Mouse (Mus musculus): ENCODE data around the gene Myo1b. TPM values are rescaled to one million over a fixed set of nuclear protein-coding genes. Genes with fewer than 3 reads are reported as not detected.

Myo1b gene
- polyA plus RNA-seq, 1 experiment from 2014 or later = 106 TPM

DNA sequence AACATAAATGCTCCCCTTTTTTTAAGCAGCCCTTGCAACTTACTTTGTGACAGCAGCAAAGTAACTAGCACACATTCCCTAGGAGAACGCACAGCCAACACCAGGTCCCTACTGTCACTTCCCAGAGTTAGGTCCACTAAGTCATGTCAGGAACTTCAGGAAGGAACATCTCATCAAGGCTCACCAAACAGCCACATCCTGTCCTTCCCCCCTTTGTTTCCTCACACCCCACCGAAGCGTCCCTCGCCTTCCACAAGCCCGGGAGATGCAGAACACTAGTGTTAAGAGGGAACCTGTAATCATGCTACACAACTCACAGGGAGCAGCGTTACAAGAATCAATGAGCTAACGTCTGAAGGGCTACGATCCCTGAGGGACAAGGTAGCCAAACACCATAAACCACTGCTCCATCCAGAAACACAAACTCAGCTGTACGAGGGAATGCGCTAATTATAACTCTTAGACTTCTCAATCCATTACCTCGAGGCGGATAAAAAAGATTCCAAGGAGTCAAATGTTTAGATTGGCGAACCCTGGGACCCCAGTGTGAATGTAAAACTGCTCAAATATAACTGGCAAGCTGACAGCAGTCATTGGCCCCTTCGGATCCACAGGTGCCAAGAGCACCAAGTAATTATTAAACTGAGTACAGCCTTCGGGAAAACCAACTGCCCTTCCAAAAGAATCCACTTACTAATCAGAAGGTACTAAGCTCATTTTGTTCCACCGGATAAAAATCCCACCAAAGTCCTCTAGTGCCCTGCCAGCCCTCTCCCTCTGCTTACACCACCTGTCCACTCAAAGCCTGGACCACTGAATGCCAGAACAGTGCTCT, 22.1 kb downstream of the Myo1b start:
- H3K27ac ChIP-seq = peak overlapping the region; percentile 72; the same call in 1 of the 2 replicates
- ATAC-seq (ENCODE audit: low FRiP score, low read depth) = peak; percentile 87
- H3K27me3 ChIP-seq = no peaks in the 10 kb centered on the region
- WGBS = 37% methylated on average over 16 of the region's 16 CpGs
- H3K36me3 ChIP-seq = no peaks in the 10 kb centered on the region
- peaks cover 72% of the 10 kb centered on the region for H3K4me1 ChIP-seq
- no peak overlapping the region for H3K9ac ChIP-seq
- H3K9me3 ChIP-seq = no peaks in the 10 kb centered on the region
- H3K4me3 ChIP-seq = no peak overlapping the region
- peak overlapping the region; percentile 40 for H3K4me2 ChIP-seq (replicated peaks)

DNA sequence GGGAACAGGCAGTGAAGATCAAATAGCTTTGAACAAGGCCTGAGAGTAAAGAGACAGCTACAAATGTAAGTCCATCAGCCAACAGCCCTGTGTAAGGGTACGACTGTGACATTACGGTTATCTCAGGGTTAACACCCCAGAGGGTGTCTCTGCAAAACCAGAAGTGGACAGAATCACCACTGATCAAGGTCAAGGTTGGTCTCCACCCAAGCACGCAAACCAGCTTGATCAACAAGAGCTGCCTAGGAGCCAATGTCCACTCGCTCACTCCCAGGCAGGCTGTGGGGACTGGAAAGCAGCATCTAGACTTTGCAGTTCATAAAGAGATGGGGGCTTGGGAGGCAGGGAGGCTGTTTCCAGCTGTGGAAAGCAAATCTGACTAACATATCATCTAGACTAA, 23.9 kb downstream of the Myo1b start:
- Histone ChIP-seq H3K9ac (no peak overlapping the region), H3K27ac (no peak overlapping the region), H3K4me1 (peaks cover 89% of the 10 kb centered on the region), H3K9me3 (no peaks in the 10 kb centered on the region), H3K4me2 (replicated peaks) (no peak overlapping the region), H3K27me3 (no peaks in the 10 kb centered on the region), H3K36me3 (no peaks in the 10 kb centered on the region), H3K4me3 (no peak overlapping the region)
- ATAC-seq (ENCODE audit: low FRiP score, low read depth) = no peak
- 94% methylated on average over 4 of the region's 4 CpGs for WGBS

DNA sequence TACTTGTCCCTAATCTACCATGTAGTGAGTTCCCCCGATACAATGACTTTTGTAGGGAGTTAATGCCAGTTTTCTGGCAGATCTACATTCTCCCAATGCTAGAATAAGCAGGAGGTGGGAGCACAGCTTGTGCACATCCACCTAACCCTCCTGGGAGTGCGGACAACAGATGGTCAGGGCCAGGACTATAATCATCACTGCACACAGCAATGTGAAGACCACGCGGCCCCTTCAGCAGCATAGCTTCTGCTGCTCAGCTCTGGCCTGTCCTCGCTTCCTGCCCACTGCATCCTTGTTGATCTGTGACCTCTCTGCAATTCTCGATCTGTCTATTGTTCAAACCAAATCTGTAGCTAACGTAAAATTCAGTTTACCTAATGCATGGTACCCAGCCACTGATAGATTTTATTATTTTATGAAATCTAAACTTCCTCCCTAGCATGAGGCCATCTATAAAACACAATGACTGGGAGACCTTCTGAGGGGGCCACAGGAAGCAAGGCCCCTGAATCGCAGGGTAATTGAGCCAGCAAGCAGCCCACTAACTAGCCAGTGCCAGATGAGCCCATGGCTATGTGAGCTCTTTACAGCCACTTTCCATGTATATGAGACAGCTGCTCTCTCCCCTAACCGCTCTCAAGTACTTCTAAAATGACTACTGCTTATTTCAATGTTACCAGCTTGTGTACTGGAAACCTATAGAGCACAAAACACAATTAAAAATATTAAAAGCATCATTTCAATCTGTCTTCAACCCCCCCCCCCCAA, 27.6 kb downstream of the Myo1b start:
- Histone ChIP-seq H3K27me3 (no peaks in the 10 kb centered on the region), H3K4me1 (peaks cover 70% of the 10 kb centered on the region), H3K36me3 (no peaks in the 10 kb centered on the region), H3K9me3 (no peaks in the 10 kb centered on the region), H3K4me2 (replicated peaks) (no peak overlapping the region), H3K27ac (no peak overlapping the region), H3K4me3 (no peak overlapping the region), H3K9ac (no peak overlapping the region)
- ATAC-seq (ENCODE audit: low FRiP score, low read depth) = no peak; the same call in 1 of the 2 replicates
- 72% methylated on average over 9 of the region's 9 CpGs for WGBS

DNA sequence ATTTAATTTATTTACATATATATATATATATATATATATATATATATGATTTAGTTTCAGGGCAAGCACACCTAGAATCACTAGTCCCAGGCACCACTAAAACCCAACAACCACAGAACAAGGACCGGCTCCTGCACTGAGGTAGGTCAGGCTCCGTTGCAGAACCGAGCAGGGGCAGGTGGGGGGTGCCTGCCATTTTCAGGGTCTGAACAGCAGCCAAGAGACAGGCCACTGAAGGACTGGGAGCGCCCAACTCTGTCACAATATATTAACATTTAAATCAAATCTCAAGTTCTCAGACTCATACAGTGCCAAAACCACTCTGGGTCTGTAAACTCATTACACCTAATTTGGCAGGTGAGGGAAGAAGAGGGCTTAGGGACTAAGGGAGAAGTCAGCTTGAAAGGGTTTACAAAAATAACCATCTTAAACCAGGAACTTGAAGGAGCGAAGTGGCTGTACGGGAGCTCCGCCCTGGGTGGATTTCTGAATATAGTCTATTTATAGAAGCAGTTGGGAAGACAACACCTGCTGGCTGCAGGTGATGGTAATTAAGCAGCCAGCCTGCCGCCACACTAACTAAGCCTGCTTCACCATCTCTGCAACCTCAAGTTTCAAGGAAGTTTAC, 30.4 kb downstream of the Myo1b start:
- no peaks in the 10 kb centered on the region for H3K27me3 ChIP-seq
- H3K27ac ChIP-seq = no peak overlapping the region
- H3K9me3 ChIP-seq = no peaks in the 10 kb centered on the region
- H3K4me1 ChIP-seq = peaks cover 50% of the 10 kb centered on the region
- ATAC-seq (ENCODE audit: low FRiP score, low read depth) = no peak
- WGBS = 65% methylated on average over 8 of the region's 8 CpGs
- H3K4me2 ChIP-seq (replicated peaks) = no peak overlapping the region
- no peak overlapping the region for H3K4me3 ChIP-seq
- no peak overlapping the region for H3K9ac ChIP-seq
- peaks cover 15% of the 10 kb centered on the region for H3K36me3 ChIP-seq

DNA sequence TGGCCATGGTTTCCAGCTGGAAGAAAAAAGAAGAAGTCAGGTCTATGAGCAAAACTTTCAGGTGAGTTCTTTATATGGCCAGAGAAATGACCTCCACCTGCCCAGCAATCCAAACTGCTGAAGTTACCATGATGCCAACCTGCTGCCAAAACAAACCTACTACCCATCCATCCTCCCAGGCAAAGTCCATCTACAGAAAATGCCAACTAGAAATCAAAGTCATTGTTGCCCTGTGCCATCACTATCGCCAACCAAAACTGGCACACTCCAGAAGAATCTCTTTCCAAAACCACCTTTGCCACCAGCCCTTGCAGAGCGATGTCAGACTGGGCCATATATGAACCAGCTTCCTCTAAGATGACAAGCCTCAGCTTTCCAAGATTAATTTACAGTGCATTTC, 32.7 kb downstream of the Myo1b start:
- Histone ChIP-seq H3K27me3 (no peaks in the 10 kb centered on the region), H3K4me2 (replicated peaks) (no peak overlapping the region), H3K9ac (no peak overlapping the region), H3K36me3 (peaks cover 15% of the 10 kb centered on the region), H3K9me3 (no peaks in the 10 kb centered on the region), H3K4me1 (peaks cover 48% of the 10 kb centered on the region), H3K4me3 (no peak overlapping the region), H3K27ac (no peak overlapping the region)
- WGBS = 98% methylated on average over 2 of the region's 2 CpGs
- ATAC-seq (ENCODE audit: low FRiP score, low read depth) = no peak

- Histone ChIP-seq H3K9me3 (no peaks in the 10 kb centered on the region), H3K9ac (no peak overlapping the region), H3K4me2 (replicated peaks) (no peak overlapping the region), H3K36me3 (peaks cover 15% of the 10 kb centered on the region), H3K27me3 (no peaks in the 10 kb centered on the region), H3K4me3 (no peak overlapping the region), H3K27ac (no peak overlapping the region), H3K4me1 (peaks cover 43% of the 10 kb centered on the region)
- 93% methylated on average over 10 of the region's 10 CpGs for WGBS
- no peak for ATAC-seq (ENCODE audit: low FRiP score, low read depth)
Observed at GRCm38 (mm10) chr1:51882752-51883151, 33.1 kb downstream of the Myo1b start.

GRCm38 (mm10) chr1:51879927-51880814, 35.7 kb downstream of the Myo1b start:
- WGBS = 57% methylated on average over 12 of the region's 12 CpGs
- ATAC-seq (ENCODE audit: low FRiP score, low read depth) = no peak
- no peak overlapping the region for H3K9ac ChIP-seq

GRCm38 (mm10) chr1:51879333-51879770, 36.5 kb downstream of the Myo1b start:
- Histone ChIP-seq H3K9ac (no peak overlapping the region), H3K4me2 (replicated peaks) (no peak overlapping the region), H3K4me3 (no peak overlapping the region), H3K36me3 (peaks cover 15% of the 10 kb centered on the region), H3K9me3 (no peaks in the 10 kb centered on the region), H3K4me1 (peaks cover 35% of the 10 kb centered on the region), H3K27ac (no peak overlapping the region), H3K27me3 (no peaks in the 10 kb centered on the region)
- WGBS = 31% methylated on average over 9 of the region's 9 CpGs
- ATAC-seq (ENCODE audit: low FRiP score, low read depth) = 0 out of 2 replicates have a peak, but pooled peaks have one; percentile 7

More at GRCm38 (mm10) chr1:51879927-51880814, 35.7 kb downstream of the Myo1b start:
- no peak overlapping the region for H3K4me3 ChIP-seq
- H3K27ac ChIP-seq = no peak overlapping the region
- H3K36me3 ChIP-seq = peaks cover 15% of the 10 kb centered on the region
- H3K27me3 ChIP-seq = no peaks in the 10 kb centered on the region
- peaks cover 35% of the 10 kb centered on the region for H3K4me1 ChIP-seq
- H3K9me3 ChIP-seq = no peaks in the 10 kb centered on the region
- no peak overlapping the region for H3K4me2 ChIP-seq (replicated peaks)

GRCm38 (mm10) chr1:51875462-51876225, 40.2 kb downstream of the Myo1b start:
- H3K4me1 ChIP-seq = peaks cover 55% of the 10 kb centered on the region
- 74% methylated on average over 15 of the region's 15 CpGs for WGBS
- H3K4me2 ChIP-seq (replicated peaks) = no peak overlapping the region
- no peak for ATAC-seq (ENCODE audit: low FRiP score, low read depth)
- H3K9ac ChIP-seq = no peak overlapping the region
- peaks cover under 1% of the 10 kb centered on the region for H3K36me3 ChIP-seq
- no peaks in the 10 kb centered on the region for H3K9me3 ChIP-seq
- H3K4me3 ChIP-seq = no peak overlapping the region
- H3K27me3 ChIP-seq = no peaks in the 10 kb centered on the region
- peak overlapping the region; percentile 28; the same call in 1 of the 2 replicates for H3K27ac ChIP-seq

- Histone ChIP-seq H3K27ac (no peak overlapping the region), H3K9me3 (peaks cover 3% of the 10 kb centered on the region; the same call in 1 of the 2 replicates), H3K4me3 (no peak overlapping the region), H3K4me2 (replicated peaks) (no peak overlapping the region), H3K9ac (no peak overlapping the region), H3K4me1 (peaks cover 40% of the 10 kb centered on the region), H3K27me3 (no peaks in the 10 kb centered on the region), H3K36me3 (peaks cover 8% of the 10 kb centered on the region)
- WGBS = 75% methylated on average over 7 of the region's 7 CpGs
- peak; percentile 48; the same call in 1 of the 2 replicates for ATAC-seq (ENCODE audit: low FRiP score, low read depth)
Observed at GRCm38 (mm10) chr1:51872493-51873261, 43.2 kb downstream of the Myo1b start.
